Mouse (Mus musculus) ES-E14 (cell line): ENCODE measurements at regions not wholly inside any gene's neighbourhood (a gene's known extent, or its start where the extent isn't known, plus 50 kb on each side); places are given as distances from the start of the nearest gene placed in this dataset.

Source experiments
- DNase-seq: peaks from one replicate; pipeline ENCODE4 v3.0.0-alpha.2; 2013; ENCODE audit warnings: low read depth, low spot score
- H3K27ac ChIP-seq: 2 replicates; pipeline ENCODE4 v1.5.1; 2012; ENCODE audit warnings: low read depth, mild to moderate bottlenecking, low read length, moderate library complexity, mixed read lengths; ENCODE audit not compliant: poor library complexity, insufficient read depth, severe bottlenecking
- H3K36me3 ChIP-seq: 2 replicates; pipeline ENCODE4 v1.6.1; 2012; ENCODE audit warnings: mild to moderate bottlenecking, low read length, moderate library complexity, mixed read lengths; ENCODE audit not compliant: control insufficient read depth, poor library complexity, insufficient read depth, severe bottlenecking
- H3K4me1 ChIP-seq, 2 experiments: fragments of 150-350 bp in 1 of 2; sonication (generic) in 1 of 2; 2 replicates each; pipeline ENCODE4 v1.6.1; 2012; ENCODE audit warnings: low read length in 2 of 2, mild to moderate bottlenecking in 1 of 2, mixed read lengths in 1 of 2; ENCODE audit not compliant: control insufficient read depth in 2 of 2, insufficient read depth in 2 of 2, poor library complexity in 1 of 2
- H3K4me3 ChIP-seq, 2 experiments: fragments of 150-350 bp in 1 of 2; sonication (generic) in 1 of 2; 2 replicates each; pipeline ENCODE4 v1.5.1; 2012; ENCODE audit warnings: low read length in 2 of 2, low read depth in 1 of 2, mild to moderate bottlenecking in 1 of 2, mixed read lengths in 1 of 2; ENCODE audit not compliant: insufficient read depth in 1 of 2, poor library complexity in 1 of 2, severe bottlenecking in 1 of 2
- H3K9ac ChIP-seq: 2 replicates; pipeline ENCODE4 v1.6.1; 2012; ENCODE audit warnings: low read depth, mild to moderate bottlenecking, low read length, mixed read lengths; ENCODE audit not compliant: poor library complexity, insufficient read depth, severe bottlenecking
- H3K9me3 ChIP-seq: fragments of 150-350 bp; sonication (generic); 2 replicates; pipeline ENCODE4 v1.6.1; 2012; ENCODE audit warnings: low read depth, mild to moderate bottlenecking, low read length; ENCODE audit not compliant: control insufficient read depth, insufficient read depth
- CHD2 ChIP-seq: IDR thresholded peaks from 2 replicates; pipeline ENCODE4 v1.6.1; 2014; ENCODE audit warnings: mild to moderate bottlenecking, low read depth, low read length, inconsistent platforms
- HCFC1 ChIP-seq: IDR thresholded peaks from 2 replicates; pipeline ENCODE4 v1.6.1; 2012; ENCODE audit warnings: low read length, inconsistent platforms, borderline replicate concordance; ENCODE audit not compliant: insufficient read depth
- MAFK ChIP-seq: IDR thresholded peaks from 2 replicates; pipeline ENCODE4 v1.6.1; 2014; ENCODE audit warnings: mild to moderate bottlenecking, low read depth, low read length, inconsistent platforms; ENCODE audit not compliant: insufficient read depth
- ZC3H11A ChIP-seq: IDR thresholded peaks from 2 replicates; pipeline ENCODE4 v1.6.1; 2012; ENCODE audit warnings: low read depth, mild to moderate bottlenecking, inconsistent platforms, low read length, borderline replicate concordance
- ZNF384 ChIP-seq: IDR thresholded peaks from 2 replicates; pipeline ENCODE4 v1.6.1; 2012; ENCODE audit warnings: low read depth, low read length, inconsistent platforms
- in situ Hi-C, 2 experiments: fragments of 600-800 bp; cut with MboI; formaldehyde crosslinking; loops; one replicate each; pipeline ENCODE4 v1.15.1; 2025; ENCODE audit warnings: low sequenced_read_pairs in 2 of 2, inconsistent platforms in 1 of 2; ENCODE audit not compliant: unreplicated experiment in 2 of 2

GRCm38 (mm10) chr7:69641652-69642051 lies 724.9 kb downstream of the Nr2f2 start:
- Histone ChIP-seq H3K27ac (no peak overlapping the region), H3K9me3 (no peaks in the 10 kb centered on the region), H3K9ac (no peak overlapping the region), H3K36me3 (no peaks in the 10 kb centered on the region), H3K4me3 (no peak overlapping the region), H3K4me1 (no peaks in the 10 kb centered on the region)
- in situ Hi-C loops: no loop called here
- TF ChIP-seq CHD2 (no peak), MAFK (no peak), ZC3H11A (no peak), ZNF384 (no peak), HCFC1 (no peak)
- DNase-seq: no peak

- in situ Hi-C loops: no loop called here
- Histone ChIP-seq H3K4me3 (no peak overlapping the region), H3K9me3 (no peaks in the 10 kb centered on the region)
Measured at GRCm38 (mm10) chr7:69599866-69600265, 766.7 kb downstream of the Nr2f2 start.

GRCm38 (mm10) chr7:69585716-69586115 lies 780.8 kb downstream of the Nr2f2 start:
- in situ Hi-C loops: no loop called here
- H3K4me3 ChIP-seq: no peak overlapping the region
- no peak overlapping the region for H3K9ac ChIP-seq

More at GRCm38 (mm10) chr7:69599866-69600265, 766.7 kb downstream of the Nr2f2 start:
- Histone ChIP-seq H3K27ac (no peak overlapping the region), H3K9ac (no peak overlapping the region), H3K4me1 (no peaks in the 10 kb centered on the region), H3K36me3 (no peaks in the 10 kb centered on the region)
- DNase-seq: no peak
- TF ChIP-seq HCFC1 (no peak), MAFK (no peak), ZNF384 (no peak), ZC3H11A (no peak), CHD2 (no peak)

GRCm38 (mm10) chr7:69585131-69585530 lies 781.4 kb downstream of the Nr2f2 start:
- Histone ChIP-seq H3K9ac (no peak overlapping the region), H3K27ac (no peak overlapping the region), H3K4me3 (no peak overlapping the region), H3K9me3 (no peaks in the 10 kb centered on the region), H3K36me3 (no peaks in the 10 kb centered on the region), H3K4me1 (no peaks in the 10 kb centered on the region)
- no peak for TF ChIP-seq ZC3H11A
- no peak for TF ChIP-seq ZNF384
- TF ChIP-seq CHD2: no peak
- TF ChIP-seq HCFC1: no peak
- no peak for TF ChIP-seq MAFK
- no peak for DNase-seq
- in situ Hi-C loops: no loop called here

More at GRCm38 (mm10) chr7:69585716-69586115, 780.8 kb downstream of the Nr2f2 start:
- TF ChIP-seq CHD2: no peak
- TF ChIP-seq ZC3H11A: no peak
- TF ChIP-seq ZNF384: no peak
- TF ChIP-seq HCFC1: no peak
- no peak for TF ChIP-seq MAFK
- H3K27ac ChIP-seq: no peak overlapping the region
- H3K9me3 ChIP-seq: no peaks in the 10 kb centered on the region
- H3K36me3 ChIP-seq: no peaks in the 10 kb centered on the region
- H3K4me1 ChIP-seq: no peaks in the 10 kb centered on the region
- DNase-seq: no peak

- no peak for DNase-seq
- Histone ChIP-seq H3K4me1 (no peaks in the 10 kb centered on the region), H3K9ac (no peak overlapping the region), H3K27ac (no peak overlapping the region), H3K9me3 (no peaks in the 10 kb centered on the region), H3K4me3 (no peak overlapping the region), H3K36me3 (no peaks in the 10 kb centered on the region)
- TF ChIP-seq ZNF384: no peak
- TF ChIP-seq CHD2: no peak
- no peak for TF ChIP-seq MAFK
- no peak for TF ChIP-seq HCFC1
- no peak for TF ChIP-seq ZC3H11A
- in situ Hi-C loops: no loop called here
Measured at GRCm38 (mm10) chr7:69584516-69584915, 782.0 kb downstream of the Nr2f2 start.
